Mouse (Mus musculus) gastrocnemius, adult 2 months (tissue): ENCODE results near the gene Insc. TPM values are rescaled to one million over a fixed set of nuclear protein-coding genes. Genes with fewer than 3 reads are reported as not detected.
A peak's percentile ranks its signal among the peaks of the same experiment; 100 is the strongest.

Experiments
- DNase-seq: peaks from one replicate; pipeline ENCODE4 v3.0.0; 2022
- H3K27ac ChIP-seq: fragments of 200-600 bp; 2 replicates; pipeline ENCODE4 v1.8.1; 2022; ENCODE audit warnings: mild to moderate bottlenecking
- H3K4me3 ChIP-seq: fragments of 200-600 bp; 2 replicates; pipeline ENCODE4 v1.8.1; 2022; ENCODE audit warnings: mild to moderate bottlenecking, moderate library complexity
- CTCF ChIP-seq: fragments of 200-600 bp; IDR thresholded peaks from 2 replicates; pipeline ENCODE4 v1.8.1; 2022; ENCODE audit warnings: antibody characterized with exemption, mild to moderate bottlenecking, moderate library complexity
- intact Hi-C: fragments of 180-260 bp; cut with DNase I; formaldehyde crosslinking; loops from one replicate; pipeline ENCODE4 v1.15.1; 2025
- total RNA-seq, 2 experiments: library from RNA; stranded (reverse); gene quantifications; 2 replicates each; pipeline ENCODE4 v1.2.3; 2021

Gene Insc
- total RNA-seq, 2 experiments from 2014 or later = 0.48 to 1.9 TPM

DNA sequence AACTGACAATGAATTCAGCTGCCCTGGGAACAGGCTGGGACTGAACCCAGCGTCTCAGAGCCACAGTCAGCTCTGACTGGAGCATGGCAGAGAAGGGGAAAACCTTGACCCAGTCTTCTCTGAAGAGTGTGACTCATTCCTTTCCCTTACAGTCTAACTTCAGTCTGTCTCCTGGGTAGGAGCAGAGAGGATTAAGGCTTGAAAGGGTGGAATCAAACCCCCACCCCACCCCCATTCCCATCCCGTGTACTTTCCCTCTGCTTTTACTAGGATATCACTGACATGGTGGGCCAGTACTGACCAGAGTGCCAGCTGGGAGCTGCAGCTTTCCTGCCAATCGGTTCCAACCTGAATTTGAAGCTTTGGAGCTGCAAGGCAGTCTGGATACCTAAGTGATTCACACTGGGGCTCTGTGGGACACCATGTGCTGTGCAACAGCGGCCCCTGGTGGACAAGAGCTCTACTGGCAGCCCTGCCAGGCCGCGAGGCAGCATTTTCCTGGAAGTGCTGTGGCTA, 73.9 kb downstream of the Insc start:
- intact Hi-C loops = loop anchor here (1.0 to 5.0 kb wide), 3 partner anchors 86 to 315 kb away; no protein-coding TSS in a partner anchor
- DNase-seq = peak; percentile 88
- Histone ChIP-seq H3K4me3 (no peak overlapping the region), H3K27ac (no peak overlapping the region)
- TF ChIP-seq CTCF = peak; percentile 98; the same call in 1 of the 2 replicates

- DNase-seq = no peak
- intact Hi-C loops = loop anchor here (1.0 to 5.0 kb wide), 3 partner anchors 87 to 316 kb away; no protein-coding TSS in a partner anchor
- no peak overlapping the region for H3K4me3 ChIP-seq
- TF ChIP-seq CTCF = no peak
- H3K27ac ChIP-seq = no peak overlapping the region
These were observed 74.4 kb downstream of the Insc start for GRCm38 (mm10) chr7:114817879-114818278.

- intact Hi-C loops = loop anchor here (5.0 kb wide), 1 partner anchor 316 kb away; no protein-coding TSS in a partner anchor
- TF ChIP-seq CTCF = no peak
These were observed 74.9 kb downstream of the Insc start for GRCm38 (mm10) chr7:114818351-114818750.

GRCm38 (mm10) chr7:114818836-114819235, 75.3 kb downstream of the Insc start:
- Histone ChIP-seq H3K27ac (no peak overlapping the region), H3K4me3 (no peak overlapping the region)
- intact Hi-C loops = loop anchor here (5.0 kb wide), 1 partner anchor 317 kb away; no protein-coding TSS in a partner anchor
- no peak for DNase-seq
- no peak for TF ChIP-seq CTCF

More at GRCm38 (mm10) chr7:114818351-114818750, 74.9 kb downstream of the Insc start:
- no peak for DNase-seq
- H3K27ac ChIP-seq = no peak overlapping the region
- H3K4me3 ChIP-seq = no peak overlapping the region

DNA sequence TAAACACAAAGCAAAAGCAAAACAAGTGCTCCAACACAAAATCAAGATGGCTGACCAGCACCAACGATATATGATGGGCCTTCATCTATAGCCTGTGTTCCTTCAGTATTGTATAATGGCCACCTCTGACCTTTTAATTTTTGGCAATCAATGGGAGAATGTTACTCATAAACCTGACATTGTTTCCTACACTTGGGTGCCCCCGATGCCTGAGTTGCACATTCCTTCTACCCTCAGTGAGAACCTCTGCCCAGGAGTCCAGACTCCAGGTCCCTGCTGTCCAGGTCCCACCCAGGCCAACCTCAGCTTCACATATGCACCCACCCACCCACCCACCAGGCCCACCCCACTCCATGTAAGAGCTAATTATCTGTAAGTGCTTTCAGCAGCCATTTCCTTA, 79.2 kb downstream of the Insc start:
- Histone ChIP-seq H3K4me3 (no peak overlapping the region), H3K27ac (no peak overlapping the region)
- intact Hi-C loops = loop anchor here (10.0 kb wide), 1 partner anchor 548 kb away; the partner anchor contains the start of gene Psma1
- DNase-seq = no peak
- TF ChIP-seq CTCF = no peak

DNA sequence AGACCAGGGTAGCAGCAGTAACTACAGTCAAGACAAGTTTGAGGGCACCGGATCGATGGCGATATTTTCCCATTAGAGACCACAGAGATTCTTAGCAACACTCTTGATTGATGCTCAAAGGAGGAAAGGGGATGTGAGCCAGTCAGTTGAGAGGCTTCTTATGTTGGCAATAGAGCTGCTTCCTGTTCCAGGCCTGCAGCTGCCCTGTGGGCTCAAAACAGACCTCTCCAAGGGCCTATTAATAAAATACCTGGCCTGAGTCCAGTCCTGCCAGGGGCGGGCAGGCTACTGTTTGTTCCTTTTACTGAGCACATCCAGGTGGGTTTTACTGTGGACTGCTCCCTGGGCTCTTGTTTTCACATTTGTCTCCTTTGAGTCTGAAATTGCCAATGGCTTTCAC, 83.9 kb downstream of the Insc start:
- intact Hi-C loops = loop anchor here (10.0 kb wide), 1 partner anchor 553 kb away; the partner anchor contains the start of gene Psma1
- no peak for DNase-seq

DNA sequence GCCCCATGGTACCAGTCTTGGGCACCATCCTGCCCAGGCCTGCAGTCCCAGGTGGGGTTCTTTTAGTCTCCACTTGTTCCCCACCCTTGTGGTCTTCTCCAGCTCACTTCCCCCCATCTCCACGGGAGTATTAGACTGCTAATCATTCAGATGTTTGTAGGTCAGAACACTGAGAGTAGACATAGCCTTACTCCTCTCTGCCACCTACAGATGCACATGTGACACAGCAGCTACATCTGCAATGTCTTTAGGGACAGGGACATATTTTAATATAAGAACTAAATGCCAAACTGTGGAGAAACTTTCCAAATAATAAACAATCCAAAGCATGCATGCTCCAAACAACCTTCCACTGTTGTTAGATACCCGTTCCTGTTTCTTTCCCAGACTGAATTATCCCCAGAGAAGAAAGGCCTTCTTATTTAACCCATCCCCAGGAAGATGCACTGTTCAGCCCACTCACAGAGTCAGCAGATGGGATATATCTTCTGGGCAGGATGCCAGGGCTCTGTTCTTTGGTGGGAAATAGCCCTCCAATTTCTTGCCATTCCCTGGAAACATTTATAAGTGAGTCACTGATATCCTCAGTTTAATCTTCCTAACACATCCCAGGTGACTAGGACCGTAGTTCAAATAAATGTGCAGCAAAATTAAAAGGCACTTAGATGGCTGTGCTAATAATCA, 88.9 kb downstream of the Insc start:
- no peak overlapping the region for H3K27ac ChIP-seq
- no peak for DNase-seq
- intact Hi-C loops = no loop called here
- TF ChIP-seq CTCF = no peak
- H3K4me3 ChIP-seq = no peak overlapping the region

More for the DNA sequence above, 83.9 kb downstream of the Insc start:
- H3K4me3 ChIP-seq = no peak overlapping the region
- no peak overlapping the region for H3K27ac ChIP-seq
- no peak for TF ChIP-seq CTCF

DNA sequence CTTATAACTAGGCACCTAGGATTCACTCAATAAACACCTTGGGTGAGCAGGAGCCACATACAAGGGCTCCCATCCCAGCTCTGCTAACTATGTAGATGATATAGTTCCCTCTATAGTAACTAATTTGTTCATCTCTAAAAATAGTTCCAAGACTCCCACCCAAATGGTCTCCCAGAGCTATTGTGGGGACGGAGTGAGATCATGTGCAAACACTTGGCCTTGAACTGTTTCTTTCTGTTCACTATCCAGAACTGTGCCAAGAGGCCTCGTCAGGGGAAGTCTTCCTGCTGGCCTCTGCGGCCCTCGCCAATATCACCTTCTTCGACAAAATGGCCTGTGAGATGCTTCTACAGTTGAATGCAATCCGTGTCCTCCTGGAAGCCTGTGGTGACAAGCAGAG, 91.0 kb downstream of the Insc start:
- Histone ChIP-seq H3K27ac (no peak overlapping the region), H3K4me3 (no peak overlapping the region)
- intact Hi-C loops = no loop called here
- no peak for DNase-seq
- no peak for TF ChIP-seq CTCF

DNA sequence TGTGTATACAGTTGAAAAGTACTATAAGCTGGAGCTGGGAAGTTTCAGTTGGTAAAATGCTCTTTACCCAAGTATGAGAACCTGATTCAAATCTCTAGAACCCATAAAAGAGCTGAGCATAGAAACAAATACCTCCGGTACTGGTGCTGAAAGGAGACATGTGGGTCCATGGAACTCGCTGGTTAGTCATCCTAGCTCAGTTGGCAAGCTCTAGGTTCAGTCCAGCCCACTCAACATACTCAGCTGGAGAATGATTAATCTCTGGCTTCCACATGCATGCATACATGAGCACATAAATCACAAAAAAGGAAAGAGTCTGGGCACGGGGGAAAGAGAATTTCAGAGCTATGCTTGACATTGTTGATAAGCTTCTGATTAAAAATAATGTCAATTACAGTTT, 93.8 kb downstream of the Insc start:
- intact Hi-C loops = no loop called here
- no peak for TF ChIP-seq CTCF
- H3K4me3 ChIP-seq = no peak overlapping the region

DNA sequence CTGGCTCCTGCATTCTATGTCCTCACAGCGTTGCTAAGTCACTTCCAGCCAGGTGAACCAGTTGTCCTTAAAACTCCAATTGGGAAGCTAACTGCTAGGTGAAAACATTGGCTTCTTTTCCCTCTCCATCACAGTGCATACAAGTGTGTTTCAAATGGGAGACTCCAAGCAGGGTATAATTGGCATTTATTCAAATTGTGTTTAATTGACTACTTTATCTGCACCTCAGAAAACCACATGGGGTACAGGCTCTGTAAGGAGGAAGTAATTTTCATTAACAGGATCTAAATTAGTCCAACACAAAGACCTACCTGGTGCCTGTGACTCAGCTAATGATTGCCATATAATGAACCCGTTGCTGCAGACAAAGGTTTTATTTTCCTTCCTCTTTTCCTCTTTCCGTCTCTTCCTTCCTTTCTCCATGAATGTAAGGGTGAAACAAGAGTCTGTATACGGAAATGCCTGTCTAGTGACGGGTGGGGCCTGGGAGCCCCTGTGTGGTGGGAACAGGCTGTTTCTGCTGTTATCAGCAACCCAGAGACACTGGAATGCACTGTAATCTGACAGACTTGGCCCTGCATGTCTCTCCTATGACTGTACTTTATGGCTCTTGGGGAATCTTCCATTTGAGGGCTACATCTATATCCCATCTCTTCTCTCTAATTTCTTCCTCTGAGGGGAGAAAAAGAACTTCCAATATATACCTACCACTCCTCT, 96.7 kb downstream of the Insc start:
- intact Hi-C loops = no loop called here
- Histone ChIP-seq H3K27ac (no peak overlapping the region), H3K4me3 (no peak overlapping the region)
- no peak for TF ChIP-seq CTCF
- DNase-seq = no peak

More for the DNA sequence above, 93.8 kb downstream of the Insc start:
- no peak for DNase-seq
- H3K27ac ChIP-seq = no peak overlapping the region

DNA sequence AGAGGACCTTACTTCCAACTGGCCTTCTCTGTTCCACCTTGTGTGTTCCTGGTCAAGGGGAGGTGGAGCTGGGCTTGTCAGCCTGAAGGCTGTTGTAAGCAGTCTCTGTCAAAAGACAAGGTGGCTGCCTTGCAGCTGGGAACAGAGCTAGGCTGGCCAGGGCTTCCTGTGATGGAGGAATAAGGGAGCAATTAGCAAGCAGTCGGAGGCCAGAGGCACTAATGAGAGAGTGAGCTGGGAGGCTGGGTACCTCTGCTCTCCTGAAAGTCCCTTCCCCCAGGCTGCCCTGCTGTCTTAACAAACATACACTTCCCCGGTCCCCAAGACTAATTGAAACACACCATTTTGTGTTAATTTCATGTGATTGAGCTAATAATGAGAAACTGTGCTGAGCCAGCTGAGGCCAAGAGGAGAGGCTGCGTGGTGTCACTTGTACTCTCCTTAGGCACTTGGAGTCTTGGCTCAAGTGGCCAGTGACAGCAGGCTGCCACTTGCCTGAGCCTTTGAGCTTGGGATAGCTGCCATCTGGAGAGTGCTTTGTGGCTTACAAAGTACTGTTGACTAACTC, 99.2 kb downstream of the Insc start:
- H3K4me3 ChIP-seq = no peak overlapping the region
- H3K27ac ChIP-seq = no peak overlapping the region
- TF ChIP-seq CTCF = no peak
- peak; percentile 54 for DNase-seq
- intact Hi-C loops = no loop called here

- no peak for DNase-seq
- intact Hi-C loops = no loop called here
- no peak for TF ChIP-seq CTCF
- H3K4me3 ChIP-seq = no peak overlapping the region
- H3K27ac ChIP-seq = no peak overlapping the region
These were observed 103.7 kb downstream of the Insc start for GRCm38 (mm10) chr7:114847179-114847578.

DNA sequence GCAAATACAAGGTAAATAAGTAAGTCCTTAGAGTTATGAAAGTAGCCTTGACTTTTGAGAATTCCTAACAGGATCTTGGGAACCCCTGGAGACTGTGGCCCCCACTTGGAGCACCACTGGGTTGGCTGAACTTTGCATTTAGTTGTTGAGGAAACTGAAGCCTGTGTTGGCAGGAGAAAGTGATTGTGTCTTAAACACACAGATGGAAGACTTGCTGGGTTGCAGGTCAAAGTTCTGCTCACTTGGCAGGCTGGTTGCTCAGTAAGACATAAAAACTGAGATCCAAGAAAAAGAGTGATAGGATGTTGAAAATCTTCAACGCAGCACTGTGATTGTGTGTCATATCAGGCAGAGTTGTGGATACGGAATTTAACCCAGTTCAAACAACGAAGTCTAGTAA, 108.9 kb downstream of the Insc start:
- no peak overlapping the region for H3K4me3 ChIP-seq
- no peak for TF ChIP-seq CTCF
- intact Hi-C loops = no loop called here
- no peak for DNase-seq
- H3K27ac ChIP-seq = no peak overlapping the region
